Mouse (Mus musculus) liver, embryonic 11.5 days (tissue): ENCODE results near the gene Glyctk. TPM values are rescaled to one million over a fixed set of nuclear protein-coding genes. Genes with fewer than 3 reads are reported as not detected.

ENCODE experiments used
- ATAC-seq: fragments of 200-750 bp; cut with Nextera tagmentation; replicated peaks from 2 replicates; pipeline ENCODE4 v1.8.0; 2017; ENCODE audit warnings: moderate number of reproducible peaks, mild to moderate bottlenecking, moderate TSS enrichment, moderate library complexity; ENCODE audit not compliant: low FRiP score
- DNase-seq: peaks from one replicate; pipeline ENCODE4 v3.0.0-alpha.2; 2017; ENCODE audit warnings: low spot score
- H3K27ac ChIP-seq: fragments of 300-500 bp; sonication (generic); 2 replicates; pipeline ENCODE4 v1.5.1; 2014; ENCODE audit warnings: mild to moderate bottlenecking, low read depth, low read length, control low read depth
- H3K27me3 ChIP-seq: fragments of 300-500 bp; sonication (generic); replicated peaks from 2 replicates; pipeline ENCODE4 v1.6.1; 2014; ENCODE audit warnings: low read length, mixed read lengths; ENCODE audit not compliant: control insufficient read depth, insufficient read depth
- H3K36me3 ChIP-seq: fragments of 300-500 bp; sonication (generic); 2 replicates; pipeline ENCODE4 v1.6.1; 2014; ENCODE audit warnings: mild to moderate bottlenecking, low read length, moderate library complexity, mixed read lengths; ENCODE audit not compliant: control insufficient read depth, insufficient read depth
- H3K4me1 ChIP-seq: fragments of 300-500 bp; sonication (generic); replicated peaks from 2 replicates; pipeline ENCODE4 v1.6.1; 2014; ENCODE audit warnings: low read length, mixed read lengths; ENCODE audit not compliant: control insufficient read depth, insufficient read depth
- H3K4me2 ChIP-seq: fragments of 300-500 bp; sonication (generic); 2 replicates; pipeline ENCODE4 v1.6.1; 2014; ENCODE audit warnings: mild to moderate bottlenecking, control low read depth, moderate library complexity
- H3K4me3 ChIP-seq: fragments of 300-500 bp; sonication (generic); 2 replicates; pipeline ENCODE4 v1.5.1; 2014; ENCODE audit warnings: low read depth, low read length, control low read depth
- H3K9ac ChIP-seq: fragments of 300-500 bp; sonication (generic); 2 replicates; pipeline ENCODE4 v1.6.1; 2014; ENCODE audit warnings: low read depth, low read length, control low read depth
- H3K9me3 ChIP-seq: fragments of 300-500 bp; sonication (generic); 2 replicates; pipeline ENCODE4 v1.6.1; 2016; ENCODE audit warnings: low read length, inconsistent platforms, mixed read lengths; ENCODE audit not compliant: control insufficient read depth
- WGBS: fragments of 180-500 bp; shearing (Covaris S2); extraction: QIAGEN DNeasy Blood & Tissue Kit; methylation state at CpG from one replicate; pipeline ENCODE4 v1.1.7; 2014; 5-methylcytosine and 5-hydroxymethylcytosine counted together
- polyA plus RNA-seq: library from polyadenylated mRNA; unstranded; fragments of >200 nt; fragmentation: Nextera tagmentation; extraction: Ambion mirVana; gene quantifications from 2 replicates; pipeline ENCODE4 v1.2.1, GENCODE M21; 2014

The Glyctk gene
- polyA plus RNA-seq, 1 experiment from 2014 or later, result 12.4 TPM

DNA sequence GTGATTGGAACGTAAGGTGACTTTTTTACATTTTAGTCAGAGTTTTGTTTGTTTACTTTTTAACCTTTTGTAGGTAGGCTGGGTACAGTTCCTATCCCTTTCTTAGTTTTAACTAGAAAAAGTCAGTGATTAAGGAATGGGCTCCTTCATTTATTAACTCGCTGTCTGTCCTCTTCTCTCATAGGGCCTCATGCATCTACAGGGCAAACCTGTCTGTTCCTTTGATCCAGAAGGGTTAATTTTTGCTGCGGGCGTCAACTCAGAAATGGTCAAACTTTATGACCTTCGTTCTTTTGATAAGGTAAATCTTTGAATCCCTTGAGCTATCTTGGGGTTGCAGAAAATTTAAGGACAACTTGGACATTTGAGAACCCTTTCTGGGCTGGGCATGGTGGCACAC, 26.1 kb upstream of the Glyctk start:
- H3K9me3 ChIP-seq, result no peaks in the 10 kb centered on the region
- no peak for ATAC-seq
- H3K4me3 ChIP-seq, result no peak overlapping the region
- no peak overlapping the region for H3K4me2 ChIP-seq
- 92% methylated on average over 5 of the region's 5 CpGs for WGBS
- no peak overlapping the region for H3K27ac ChIP-seq
- H3K36me3 ChIP-seq, result peaks cover 61% of the 10 kb centered on the region
- H3K9ac ChIP-seq, result no peak overlapping the region
- H3K4me1 ChIP-seq, result no peaks in the 10 kb centered on the region
- DNase-seq, result no peak
- no peaks in the 10 kb centered on the region for H3K27me3 ChIP-seq

- Histone ChIP-seq H3K4me2 (no peak overlapping the region), H3K4me1 (no peaks in the 10 kb centered on the region), H3K27ac (no peak overlapping the region), H3K9ac (no peak overlapping the region), H3K27me3 (no peaks in the 10 kb centered on the region), H3K36me3 (peaks cover 58% of the 10 kb centered on the region), H3K9me3 (no peaks in the 10 kb centered on the region), H3K4me3 (no peak overlapping the region)
- DNase-seq, result no peak
- 88% methylated on average over 4 of the region's 4 CpGs for WGBS
- ATAC-seq, result no peak
Observed at GRCm38 (mm10) chr9:106182146-106182545, 24.2 kb upstream of the Glyctk start.

GRCm38 (mm10) chr9:106179964-106180363, 22.0 kb upstream of the Glyctk start:
- 93% methylated on average over 3 of the region's 3 CpGs for WGBS

DNA sequence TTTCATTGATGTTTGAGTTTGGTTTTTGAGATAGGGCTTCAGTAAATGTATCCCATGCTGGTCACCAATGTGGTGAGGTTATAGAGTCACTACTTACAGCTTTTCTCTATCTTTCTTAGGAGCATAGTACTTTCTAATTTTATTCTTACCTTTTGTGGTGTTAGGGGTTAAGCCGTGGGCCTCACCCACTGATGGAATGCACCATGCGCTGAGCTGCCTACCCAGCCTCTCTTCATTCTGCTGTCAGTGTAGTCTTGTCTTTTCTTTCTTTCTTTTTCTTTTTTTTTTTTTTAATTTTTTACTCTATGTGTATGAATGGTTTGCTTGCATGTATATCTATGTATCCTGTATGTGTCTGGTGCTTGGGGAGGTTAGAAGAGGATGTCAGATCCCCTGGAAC, 21.5 kb upstream of the Glyctk start:
- 90% methylated on average over 2 of the region's 2 CpGs for WGBS
- H3K27me3 ChIP-seq, result no peaks in the 10 kb centered on the region
- DNase-seq (no peak), ATAC-seq (no peak)
- no peak overlapping the region for H3K27ac ChIP-seq
- no peak overlapping the region for H3K4me2 ChIP-seq
- H3K9me3 ChIP-seq, result no peaks in the 10 kb centered on the region
- no peak overlapping the region for H3K9ac ChIP-seq
- peaks cover 10% of the 10 kb centered on the region; the same call in 1 of the 2 replicates for H3K4me1 ChIP-seq
- H3K4me3 ChIP-seq, result no peak overlapping the region
- H3K36me3 ChIP-seq, result peaks cover 41% of the 10 kb centered on the region

More at GRCm38 (mm10) chr9:106179964-106180363, 22.0 kb upstream of the Glyctk start:
- no peak for DNase-seq
- Histone ChIP-seq H3K27me3 (no peaks in the 10 kb centered on the region), H3K27ac (no peak overlapping the region), H3K4me3 (no peak overlapping the region), H3K36me3 (peaks cover 45% of the 10 kb centered on the region), H3K4me2 (no peak overlapping the region), H3K9ac (no peak overlapping the region), H3K9me3 (no peaks in the 10 kb centered on the region), H3K4me1 (peaks cover 5% of the 10 kb centered on the region; the same call in 1 of the 2 replicates)
- ATAC-seq, result no peak

- no peak overlapping the region for H3K9ac ChIP-seq
- H3K36me3 ChIP-seq, result peaks cover 36% of the 10 kb centered on the region
- H3K4me3 ChIP-seq, result no peak overlapping the region
- H3K4me1 ChIP-seq, result peaks cover 24% of the 10 kb centered on the region
- ATAC-seq (no peak), DNase-seq (no peak)
- no peaks in the 10 kb centered on the region for H3K9me3 ChIP-seq
- H3K27ac ChIP-seq, result no peak overlapping the region
- H3K4me2 ChIP-seq, result no peak overlapping the region
- H3K27me3 ChIP-seq, result no peaks in the 10 kb centered on the region
- WGBS, result 93% methylated on average over 6 of the region's 6 CpGs
Observed at GRCm38 (mm10) chr9:106177799-106178198, 19.9 kb upstream of the Glyctk start.

GRCm38 (mm10) chr9:106176769-106177168, 18.8 kb upstream of the Glyctk start:
- Histone ChIP-seq H3K27ac (no peak overlapping the region), H3K27me3 (no peaks in the 10 kb centered on the region), H3K36me3 (peaks cover 33% of the 10 kb centered on the region), H3K9me3 (no peaks in the 10 kb centered on the region), H3K4me1 (peaks cover 25% of the 10 kb centered on the region), H3K9ac (no peak overlapping the region), H3K4me3 (no peak overlapping the region), H3K4me2 (no peak overlapping the region)
- DNase-seq (no peak), ATAC-seq (no peak)
- 89% methylated on average over 5 of the region's 5 CpGs for WGBS

DNA sequence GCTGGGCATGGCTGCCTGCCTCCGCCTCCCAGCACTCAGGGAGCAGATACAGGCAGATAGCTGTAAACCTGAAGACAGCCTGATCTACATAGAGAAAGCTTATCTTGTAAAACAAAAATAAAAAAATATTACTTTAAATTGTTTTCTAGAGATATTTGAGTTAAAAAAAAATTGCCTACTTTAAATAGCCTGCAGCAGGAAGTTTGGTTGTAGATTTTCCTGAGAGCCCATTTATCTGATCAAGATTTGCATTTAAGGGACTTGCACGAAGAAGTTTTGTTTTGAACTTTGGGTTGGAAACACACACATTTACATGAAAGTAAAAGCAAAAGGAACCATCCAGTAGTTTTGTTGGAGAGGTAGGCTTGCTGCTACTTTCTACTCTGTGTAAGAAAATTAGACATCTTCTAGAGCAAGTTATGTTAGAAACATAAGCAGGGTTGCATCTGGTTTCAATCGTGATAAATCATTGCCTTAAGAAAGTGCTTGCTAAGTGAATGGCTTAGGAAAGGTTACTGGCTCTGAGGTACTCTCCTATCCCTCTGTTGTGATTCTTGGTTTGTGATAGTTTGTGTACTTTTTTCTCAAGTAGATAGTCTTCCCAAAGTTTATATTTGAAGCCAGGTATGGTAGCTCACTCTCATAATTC, 17.7 kb upstream of the Glyctk start:
- peaks cover 24% of the 10 kb centered on the region for H3K36me3 ChIP-seq

DNA sequence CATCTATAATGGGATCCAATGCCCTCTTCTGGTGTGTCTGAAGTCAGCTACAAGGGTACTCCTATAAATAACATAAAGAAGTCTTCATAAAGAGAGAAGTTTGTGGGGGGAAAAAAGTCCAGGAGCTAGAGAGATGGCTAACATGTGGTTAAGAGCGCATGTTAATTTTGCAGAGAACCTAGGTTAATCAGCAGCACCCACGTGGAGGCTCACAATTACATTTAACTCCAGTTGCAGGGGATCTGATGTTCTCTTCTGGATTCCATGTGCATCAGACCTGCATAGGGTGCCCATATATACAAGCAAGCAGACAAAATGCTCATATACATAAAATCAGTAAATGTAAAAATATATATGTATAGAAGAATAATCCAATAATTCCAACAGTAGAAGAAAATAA, 15.4 kb upstream of the Glyctk start:
- no peak for DNase-seq
- H3K4me3 ChIP-seq, result peak overlapping the region; percentile 85
- peak overlapping the region; percentile 84 for H3K4me2 ChIP-seq
- no peak overlapping the region for H3K27ac ChIP-seq
- peaks cover 31% of the 10 kb centered on the region for H3K4me1 ChIP-seq
- peak overlapping the region; percentile 37; the same call in 1 of the 2 replicates for H3K9ac ChIP-seq
- H3K36me3 ChIP-seq, result peaks cover 17% of the 10 kb centered on the region
- no peaks in the 10 kb centered on the region for H3K27me3 ChIP-seq
- ATAC-seq, result no peak
- no peaks in the 10 kb centered on the region for H3K9me3 ChIP-seq
- 53% methylated on average over 2 of the region's 2 CpGs for WGBS

More for the DNA sequence above, 17.7 kb upstream of the Glyctk start:
- Histone ChIP-seq H3K4me1 (peaks cover 25% of the 10 kb centered on the region), H3K4me3 (no peak overlapping the region), H3K27ac (no peak overlapping the region), H3K27me3 (no peaks in the 10 kb centered on the region), H3K4me2 (no peak overlapping the region), H3K9me3 (no peaks in the 10 kb centered on the region), H3K9ac (no peak overlapping the region)
- no peak for ATAC-seq
- DNase-seq, result no peak
- WGBS, result 68% methylated on average over 3 of the region's 3 CpGs

DNA sequence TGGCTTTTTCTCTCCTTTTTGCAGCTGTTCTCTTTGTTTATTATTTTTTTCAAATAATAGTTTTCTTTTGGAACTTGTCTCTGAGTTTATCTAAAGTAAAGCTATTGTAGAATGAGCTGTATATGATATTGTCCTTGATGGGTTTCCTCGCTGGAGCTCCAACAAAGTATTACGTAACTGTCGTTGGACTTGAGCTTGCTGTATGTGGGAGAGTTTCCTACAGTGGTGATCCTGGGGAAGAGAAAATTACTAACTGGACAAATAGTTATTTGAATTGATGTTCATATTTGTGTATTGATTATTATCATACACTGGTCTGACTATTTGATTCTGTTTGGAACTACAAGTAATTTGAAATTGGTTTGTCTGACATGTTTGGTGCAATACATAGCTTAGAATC, 14.6 kb upstream of the Glyctk start:
- peaks cover 31% of the 10 kb centered on the region for H3K4me1 ChIP-seq
- H3K27me3 ChIP-seq, result no peaks in the 10 kb centered on the region
- H3K9ac ChIP-seq, result peak overlapping the region; percentile 39; the same call in 1 of the 2 replicates
- no peak for DNase-seq
- H3K9me3 ChIP-seq, result no peaks in the 10 kb centered on the region
- peaks cover 12% of the 10 kb centered on the region for H3K36me3 ChIP-seq
- 13% methylated on average over 3 of the region's 3 CpGs for WGBS
- H3K4me3 ChIP-seq, result peak overlapping the region; percentile 85
- ATAC-seq, result no peak
- H3K27ac ChIP-seq, result no peak overlapping the region
- H3K4me2 ChIP-seq, result peak overlapping the region; percentile 84
